Mouse (Mus musculus) testis, adult 2 months (tissue): ENCODE measurements at regions not wholly inside any gene's neighbourhood (a gene's known extent, or its start where the extent isn't known, plus 50 kb on each side); places are given as distances from the start of the nearest gene placed in this dataset.

Source experiments
- CTCF ChIP-seq: fragments of 200-500 bp; IDR thresholded peaks from 2 replicates; pipeline ENCODE4 v1.5.1; 2012; ENCODE audit warnings: low read depth, mild to moderate bottlenecking, inconsistent platforms, low read length, moderate library complexity; ENCODE audit not compliant: control insufficient read depth, insufficient read depth, insufficient replicate concordance
- POLR2A ChIP-seq: fragments of 200-500 bp; IDR thresholded peaks from 2 replicates; pipeline ENCODE4 v1.6.1; 2012; ENCODE audit warnings: low read depth, mild to moderate bottlenecking, inconsistent platforms, low read length, moderate library complexity; ENCODE audit not compliant: control insufficient read depth

DNA sequence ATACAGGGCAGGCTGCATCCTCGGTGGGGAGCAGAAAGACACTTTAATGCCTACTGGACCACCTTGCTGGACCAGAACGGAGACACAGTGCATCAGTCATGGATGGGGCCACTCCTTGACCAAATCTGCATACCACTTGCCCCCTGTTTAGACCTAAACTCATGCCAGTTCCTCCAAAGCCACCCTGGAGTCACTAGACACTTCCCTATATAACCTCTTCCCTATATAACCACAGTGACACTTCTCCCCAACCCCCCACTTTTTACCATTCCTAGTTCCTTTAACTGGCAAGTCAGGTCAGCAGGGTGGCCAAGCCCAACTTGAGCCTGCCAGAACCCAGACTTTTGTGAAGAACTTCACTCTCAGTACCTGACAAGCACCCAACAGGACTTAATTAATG, 80.2 kb upstream of the Ankrd50 start:
- no peak for TF ChIP-seq POLR2A
- TF ChIP-seq CTCF: no peak
